Mouse (Mus musculus) erythroblast, embryonic 14.5 days (primary cell): ENCODE measurements around the gene Gm21983.

Experiments
- GATA1 ChIP-seq: IDR thresholded peaks from 2 replicates; pipeline ENCODE4 v1.6.1; 2012; ENCODE audit warnings: low read length, inconsistent platforms, mixed read lengths
- TAL1 ChIP-seq: IDR thresholded peaks from 3 replicates; pipeline ENCODE4 v1.6.1; 2012; ENCODE audit warnings: low read length, inconsistent platforms, mixed read lengths

- TF ChIP-seq GATA1 (no peak), TAL1 (no peak)
These were observed 15.2 kb downstream of the Gm21983 start for GRCm38 (mm10) chr7:27165696-27166095.
